Mouse (Mus musculus): ENCODE results near the gene Ets1. TPM values are rescaled to one million over a fixed set of nuclear protein-coding genes. Genes with fewer than 3 reads are reported as not detected.

Gene Ets1
- polyA plus RNA-seq, 1 experiment from 2014 or later = 12.5 TPM

- peaks cover 18% of the 10 kb centered on the region for H3K4me1 ChIP-seq (replicated peaks)
- no peaks in the 10 kb centered on the region for H3K9me3 ChIP-seq (replicated peaks)
- H3K36me3 ChIP-seq = no peaks in the 10 kb centered on the region
- H3K27me3 ChIP-seq = peaks cover 20% of the 10 kb centered on the region
- H3K4me2 ChIP-seq = 0 out of 2 replicates have a peak overlapping the region, but pooled peaks have one; percentile 86
- 67% methylated on average over 9 of the region's 9 CpGs for WGBS (ENCODE audit: insufficient replicate concordance)
- H3K27ac ChIP-seq = no peak overlapping the region
- peak overlapping the region; percentile 70 for H3K4me3 ChIP-seq (replicated peaks)
- DNase-seq = no peak
- no peak for ATAC-seq (ENCODE audit: low read depth)
- H3K9ac ChIP-seq = peak overlapping the region; percentile 74
Observed at GRCm38 (mm10) chr9:32697291-32698110, 61.5 kb downstream of the Ets1 start.

- H3K27me3 ChIP-seq = peaks cover 18% of the 10 kb centered on the region
- 57% methylated on average over 4 of the region's 4 CpGs for WGBS (ENCODE audit: insufficient replicate concordance)
- H3K9ac ChIP-seq = no peak overlapping the region; the same call in 1 of the 2 replicates
- no peaks in the 10 kb centered on the region for H3K36me3 ChIP-seq
- H3K27ac ChIP-seq = no peak overlapping the region
- H3K4me3 ChIP-seq (replicated peaks) = peak overlapping the region; percentile 19
- DNase-seq = no peak
- H3K9me3 ChIP-seq (replicated peaks) = no peaks in the 10 kb centered on the region
- peak overlapping the region; percentile 36 for H3K4me2 ChIP-seq
- H3K4me1 ChIP-seq (replicated peaks) = peaks cover 18% of the 10 kb centered on the region
- ATAC-seq (ENCODE audit: low read depth) = no peak
Observed at GRCm38 (mm10) chr9:32698766-32699165, 62.7 kb downstream of the Ets1 start.

- 50% methylated on average over 8 of the region's 8 CpGs for WGBS (ENCODE audit: insufficient replicate concordance)
- ATAC-seq (ENCODE audit: low read depth) (no peak), DNase-seq (no peak)
- Histone ChIP-seq H3K27ac (no peak overlapping the region), H3K27me3 (peaks cover 18% of the 10 kb centered on the region), H3K4me1 (replicated peaks) (peaks cover 20% of the 10 kb centered on the region), H3K9me3 (replicated peaks) (no peaks in the 10 kb centered on the region), H3K4me3 (replicated peaks) (peak overlapping the region; percentile 19), H3K9ac (peak overlapping the region; percentile 22; the same call in 1 of the 2 replicates), H3K4me2 (peak overlapping the region; percentile 36), H3K36me3 (no peaks in the 10 kb centered on the region)
Observed at GRCm38 (mm10) chr9:32699391-32699841, 63.4 kb downstream of the Ets1 start.

- WGBS (ENCODE audit: insufficient replicate concordance) = 54% methylated on average over 7 of the region's 7 CpGs
- ATAC-seq (ENCODE audit: low read depth) = no peak
- Histone ChIP-seq H3K27ac (no peak overlapping the region), H3K36me3 (no peaks in the 10 kb centered on the region), H3K4me1 (replicated peaks) (peaks cover 15% of the 10 kb centered on the region), H3K4me2 (peak overlapping the region; percentile 36), H3K9ac (no peak overlapping the region), H3K27me3 (peaks cover 18% of the 10 kb centered on the region), H3K9me3 (replicated peaks) (no peaks in the 10 kb centered on the region), H3K4me3 (replicated peaks) (peak overlapping the region; percentile 19)
- DNase-seq = no peak
Observed at GRCm38 (mm10) chr9:32700091-32700905, 64.3 kb downstream of the Ets1 start.

- Histone ChIP-seq H3K4me3 (replicated peaks) (no peak overlapping the region), H3K27ac (no peak overlapping the region), H3K9me3 (replicated peaks) (no peaks in the 10 kb centered on the region), H3K36me3 (no peaks in the 10 kb centered on the region), H3K4me1 (replicated peaks) (peaks cover 11% of the 10 kb centered on the region), H3K9ac (no peak overlapping the region), H3K4me2 (peak overlapping the region; percentile 35), H3K27me3 (peaks cover 15% of the 10 kb centered on the region)
- WGBS (ENCODE audit: insufficient replicate concordance) = 72% methylated on average over 20 of the region's 20 CpGs
- ATAC-seq (ENCODE audit: low read depth) = no peak
- no peak for DNase-seq
Observed at GRCm38 (mm10) chr9:32701126-32701997, 65.3 kb downstream of the Ets1 start.

- ATAC-seq (ENCODE audit: low read depth) (no peak), DNase-seq (no peak)
- H3K27me3 ChIP-seq = peaks cover 9% of the 10 kb centered on the region
- WGBS (ENCODE audit: insufficient replicate concordance) = 62% methylated on average over 2 of the region's 2 CpGs
- H3K27ac ChIP-seq = no peak overlapping the region
- H3K36me3 ChIP-seq = no peaks in the 10 kb centered on the region
- H3K9ac ChIP-seq = no peak overlapping the region
- peaks cover 8% of the 10 kb centered on the region for H3K4me1 ChIP-seq (replicated peaks)
- H3K9me3 ChIP-seq (replicated peaks) = no peaks in the 10 kb centered on the region
- H3K4me3 ChIP-seq (replicated peaks) = no peak overlapping the region
- no peak overlapping the region for H3K4me2 ChIP-seq
Observed at GRCm38 (mm10) chr9:32701998-32702305, 65.9 kb downstream of the Ets1 start.

GRCm38 (mm10) chr9:32702836-32703395 lies 66.9 kb downstream of the Ets1 start:
- Histone ChIP-seq H3K4me1 (replicated peaks) (peaks cover 8% of the 10 kb centered on the region), H3K36me3 (no peaks in the 10 kb centered on the region), H3K27ac (no peak overlapping the region), H3K4me3 (replicated peaks) (no peak overlapping the region), H3K9me3 (replicated peaks) (no peaks in the 10 kb centered on the region), H3K4me2 (no peak overlapping the region), H3K9ac (no peak overlapping the region), H3K27me3 (no peaks in the 10 kb centered on the region)
- ATAC-seq (ENCODE audit: low read depth) (no peak), DNase-seq (no peak)
- 55% methylated on average over 4 of the region's 4 CpGs for WGBS (ENCODE audit: insufficient replicate concordance)

- ATAC-seq (ENCODE audit: low read depth) (no peak), DNase-seq (no peak)
- no peak overlapping the region for H3K4me3 ChIP-seq (replicated peaks)
- peaks cover 9% of the 10 kb centered on the region for H3K4me1 ChIP-seq (replicated peaks)
- no peak overlapping the region for H3K4me2 ChIP-seq
- no peak overlapping the region for H3K9ac ChIP-seq
- H3K9me3 ChIP-seq (replicated peaks) = no peaks in the 10 kb centered on the region
- no peaks in the 10 kb centered on the region for H3K36me3 ChIP-seq
- no peaks in the 10 kb centered on the region for H3K27me3 ChIP-seq
- 49% methylated on average over 7 of the region's 7 CpGs for WGBS (ENCODE audit: insufficient replicate concordance)
- H3K27ac ChIP-seq = no peak overlapping the region
Observed at GRCm38 (mm10) chr9:32703976-32704745, 68.1 kb downstream of the Ets1 start.

- Histone ChIP-seq H3K27me3 (no peaks in the 10 kb centered on the region), H3K36me3 (no peaks in the 10 kb centered on the region), H3K4me3 (replicated peaks) (no peak overlapping the region), H3K4me2 (no peak overlapping the region), H3K9ac (no peak overlapping the region), H3K27ac (no peak overlapping the region), H3K4me1 (replicated peaks) (peaks cover 26% of the 10 kb centered on the region), H3K9me3 (replicated peaks) (no peaks in the 10 kb centered on the region)
- WGBS (ENCODE audit: insufficient replicate concordance) = 54% methylated on average over 9 of the region's 9 CpGs
- ATAC-seq (ENCODE audit: low read depth) (no peak), DNase-seq (no peak)
Observed at GRCm38 (mm10) chr9:32705827-32706478, 69.9 kb downstream of the Ets1 start.

- ATAC-seq (ENCODE audit: low read depth) = no peak
- H3K27me3 ChIP-seq = no peaks in the 10 kb centered on the region
- H3K9ac ChIP-seq = no peak overlapping the region
- H3K36me3 ChIP-seq = no peaks in the 10 kb centered on the region
- H3K9me3 ChIP-seq (replicated peaks) = no peaks in the 10 kb centered on the region
- no peak for DNase-seq
- H3K27ac ChIP-seq = no peak overlapping the region
- no peak overlapping the region for H3K4me3 ChIP-seq (replicated peaks)
- H3K4me1 ChIP-seq (replicated peaks) = peaks cover 39% of the 10 kb centered on the region
- 68% methylated on average over 3 of the region's 3 CpGs for WGBS (ENCODE audit: insufficient replicate concordance)
- no peak overlapping the region for H3K4me2 ChIP-seq
Observed at GRCm38 (mm10) chr9:32707436-32707835, 71.4 kb downstream of the Ets1 start.
